Mouse (Mus musculus) lung, adult 2 months (tissue): Measurements from ENCODE around the gene Pip5kl1. TPM values are rescaled to one million over a fixed set of nuclear protein-coding genes. Genes with fewer than 3 reads are reported as not detected.

Source experiments
- DNase-seq: peaks from one replicate; pipeline ENCODE4 v3.0.0; 2022
- H3K4me1 ChIP-seq: fragments of 200-500 bp; 2 replicates; pipeline ENCODE4 v1.6.1; 2011; ENCODE audit warnings: low read length; ENCODE audit not compliant: control insufficient read depth, insufficient read depth
- H3K4me3 ChIP-seq: fragments of 200-500 bp; replicated peaks from 2 replicates; pipeline ENCODE3; 2011; ENCODE audit warnings: low read depth, mild to moderate bottlenecking, control low read depth, low read length; ENCODE audit errors: extremely low read depth
- CTCF ChIP-seq: fragments of 200-500 bp; IDR thresholded peaks from 2 replicates; pipeline ENCODE4 v1.5.1; 2011; ENCODE audit warnings: mild to moderate bottlenecking, low read length, control low read depth; ENCODE audit not compliant: insufficient read depth
- POLR2A ChIP-seq: fragments of 200-500 bp; IDR thresholded peaks from 2 replicates; pipeline ENCODE4 v1.6.1; 2011; ENCODE audit warnings: low read depth, mild to moderate bottlenecking, control low read depth, low read length, borderline replicate concordance; ENCODE audit errors: extremely low read depth
- WGBS: fragments of 180-500 bp; shearing (Covaris S2); methylation state at CpG from one replicate; pipeline ENCODE4 v1.1.7; 2018; 5-methylcytosine and 5-hydroxymethylcytosine counted together
- polyA plus RNA-seq: library from polyadenylated mRNA; depleted of rRNA; stranded (reverse); fragments of >200 nt; gene quantifications from 2 replicates; pipeline ENCODE4 v1.2.3, GENCODE M21; 2012

Gene Pip5kl1
- polyA plus RNA-seq, 1 experiment = 0.12 TPM

DNA sequence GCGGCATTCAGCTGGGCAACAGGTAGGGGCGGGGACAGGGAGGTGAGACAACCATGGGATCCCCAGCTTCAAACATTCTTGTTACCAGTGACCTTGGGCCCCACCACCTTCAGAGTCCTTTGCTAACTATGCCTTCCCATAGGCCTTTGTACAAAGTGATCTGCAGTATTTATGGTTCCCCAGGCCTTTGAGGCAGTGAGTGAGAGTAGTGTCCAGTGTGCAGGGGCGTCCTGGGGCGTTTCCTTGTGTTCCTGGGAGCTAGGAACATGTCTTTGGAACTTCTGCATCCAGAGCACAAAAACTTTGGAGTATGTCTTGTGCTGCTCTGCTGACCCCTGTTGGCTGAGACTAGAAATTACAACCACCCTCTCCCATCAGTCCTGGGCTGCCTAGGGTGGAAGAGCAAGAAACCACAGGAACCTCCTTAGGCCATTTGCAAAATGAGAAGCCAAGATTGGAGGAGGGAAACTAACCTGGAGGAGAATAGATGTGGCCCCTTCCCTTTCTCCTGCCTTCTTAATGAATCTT is 8.0 kb upstream of the Pip5kl1 start:
- peak; percentile 66 for DNase-seq
- 33% methylated on average over 4 of the region's 4 CpGs for WGBS
- Histone ChIP-seq H3K4me1 (peaks cover under 1% of the 10 kb centered on the region; the same call in 1 of the 2 replicates), H3K4me3 (no peak overlapping the region)
- TF ChIP-seq POLR2A = no peak
- TF ChIP-seq CTCF = peak; percentile 92

- TF ChIP-seq CTCF (no peak), POLR2A (no peak)
- Histone ChIP-seq H3K4me1 (peaks cover 3% of the 10 kb centered on the region; the same call in 1 of the 2 replicates), H3K4me3 (no peak overlapping the region)
- no peak for DNase-seq
- WGBS = 47% methylated on average over 5 of the region's 5 CpGs
These were observed 6.4 kb upstream of the Pip5kl1 start for GRCm38 (mm10) chr2:32568149-32568548.

DNA sequence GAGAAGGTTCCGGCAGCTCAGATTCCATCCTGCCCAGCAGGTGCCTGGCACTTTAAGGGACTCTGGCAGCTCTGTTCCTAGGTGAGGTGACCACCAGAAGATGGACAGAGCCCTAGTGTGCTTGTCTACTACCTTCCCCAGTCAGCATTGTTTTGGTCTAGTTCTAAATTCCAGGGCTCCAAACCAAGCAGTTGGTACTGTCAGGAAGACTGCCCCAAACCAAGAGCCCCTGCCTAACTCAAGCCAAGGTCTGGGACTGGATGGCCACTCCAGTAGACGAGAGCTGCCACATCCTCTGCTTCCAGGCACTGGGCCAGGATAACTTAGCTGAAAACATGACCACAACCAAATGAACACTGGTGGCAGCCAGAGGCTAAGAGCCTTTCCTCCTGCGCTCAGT is 5.7 kb upstream of the Pip5kl1 start:
- TF ChIP-seq CTCF = no peak
- TF ChIP-seq POLR2A = no peak
- Histone ChIP-seq H3K4me1 (peaks cover 3% of the 10 kb centered on the region; the same call in 1 of the 2 replicates), H3K4me3 (no peak overlapping the region)
- 65% methylated on average over 3 of the region's 3 CpGs for WGBS
- DNase-seq = no peak

DNA sequence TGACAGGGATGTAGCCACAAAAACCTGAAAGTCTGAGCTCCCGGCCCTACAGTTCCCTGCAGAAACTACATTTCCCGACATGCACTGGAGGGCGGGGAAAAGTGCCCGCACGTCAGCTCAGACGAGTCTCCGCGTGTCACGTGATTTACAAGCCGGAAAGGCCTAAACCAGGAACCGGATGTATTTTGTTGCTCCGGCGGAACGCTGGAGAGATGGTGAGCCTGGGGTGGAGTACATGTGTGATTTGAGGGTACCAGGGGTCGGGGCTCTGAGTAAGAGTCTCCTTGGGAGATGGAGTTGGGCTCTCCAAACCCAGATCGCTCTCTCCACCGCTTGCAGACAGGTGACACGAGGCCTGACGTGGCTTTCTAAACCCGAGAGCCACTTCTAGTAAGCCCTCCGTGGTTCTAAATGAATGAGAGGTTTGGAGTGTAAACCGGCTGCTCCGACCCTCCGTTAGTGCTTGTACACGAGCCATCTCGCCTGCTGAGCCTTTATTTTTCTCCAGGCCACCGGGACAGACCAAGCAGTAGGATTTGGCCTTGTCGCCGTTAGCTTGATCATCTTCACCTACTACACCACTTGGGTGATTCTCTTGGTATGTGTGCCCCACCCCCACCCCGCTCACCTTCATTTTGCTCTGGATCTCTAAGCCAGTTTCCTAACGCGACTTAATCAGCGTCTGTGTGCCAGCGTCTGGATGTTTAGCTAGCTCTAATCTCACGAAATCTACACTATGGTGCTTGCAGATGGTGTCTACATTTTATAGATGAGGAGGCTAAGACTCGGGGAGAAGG is 3.7 kb upstream of the Pip5kl1 start, which contains the start of gene Dpm2:
Gene Dpm2, plus strand, starts transcription at position 161 of the 797 bp plus-strand sequence.
- peaks cover 3% of the 10 kb centered on the region; the same call in 1 of the 2 replicates for H3K4me1 ChIP-seq
- H3K4me3 ChIP-seq = peak within 1 kb of the TSS; percentile 95
- peak; percentile 89 for DNase-seq
- 1% methylated on average over 36 of the region's 36 CpGs for WGBS
- TF ChIP-seq CTCF = no peak
- TF ChIP-seq POLR2A = peak; percentile 96

DNA sequence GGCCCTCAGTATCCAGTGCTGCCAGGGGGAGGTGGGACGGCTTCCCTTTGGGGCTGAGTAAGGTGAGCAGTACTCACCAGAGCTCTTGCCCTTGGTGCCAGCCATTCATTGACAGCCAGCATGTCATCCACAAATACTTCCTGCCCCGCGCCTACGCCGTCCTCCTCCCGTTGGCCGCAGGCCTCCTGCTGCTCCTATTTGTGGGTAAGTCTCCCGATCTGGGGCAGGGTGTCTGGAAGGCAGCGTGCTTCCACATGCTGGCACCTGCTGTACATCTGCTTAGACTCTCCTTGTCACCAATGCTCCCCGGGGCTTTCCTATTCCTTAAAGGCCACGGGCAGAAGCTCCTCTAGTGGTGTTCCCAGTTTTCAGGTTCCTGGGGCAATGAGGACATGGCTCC is 2.4 kb upstream of the Pip5kl1 start:
- TF ChIP-seq POLR2A = no peak
- TF ChIP-seq CTCF = no peak
- H3K4me1 ChIP-seq = peaks cover 3% of the 10 kb centered on the region; the same call in 1 of the 2 replicates
- DNase-seq = no peak
- H3K4me3 ChIP-seq = no peak overlapping the region
- 88% methylated on average over 11 of the region's 11 CpGs for WGBS

GRCm38 (mm10) chr2:32574901-32575585 is 446 bp downstream of the Pip5kl1 start:
- no peak overlapping the region for H3K4me3 ChIP-seq
- WGBS = 3% methylated on average over 26 of the region's 26 CpGs

DNA sequence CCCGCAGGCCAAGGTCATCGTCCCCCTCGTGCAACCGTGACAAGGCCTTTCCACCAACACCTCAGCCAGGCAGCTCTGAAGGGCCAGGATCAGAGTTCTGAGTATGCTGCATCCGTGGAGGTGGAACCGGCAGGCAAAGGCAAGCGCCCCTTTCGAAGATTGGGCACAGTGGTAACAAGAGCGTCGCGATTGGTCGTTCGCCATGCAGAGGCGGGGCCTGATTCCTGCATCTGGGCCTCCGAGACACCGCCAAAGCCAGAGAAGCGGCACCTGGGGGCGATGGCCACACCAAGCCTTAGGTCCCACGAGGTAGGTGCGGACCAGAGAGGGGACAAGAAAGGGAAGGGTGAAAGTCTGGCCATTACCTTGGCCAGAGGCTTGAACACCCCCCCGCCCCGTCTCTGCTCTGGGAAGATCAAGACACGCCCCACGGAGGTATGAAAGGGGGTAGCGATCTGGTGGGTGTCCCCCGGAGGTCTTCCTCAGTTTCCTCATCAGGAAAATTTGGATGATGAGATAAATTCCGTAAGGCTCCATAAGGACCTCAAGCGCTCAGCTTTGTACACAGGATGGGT is 1.1 kb downstream of the Pip5kl1 start, which contains the start of gene 9430097D07Rik:
Gene 9430097D07Rik, minus strand, starts transcription at position 99 of the 575 bp plus-strand sequence.
- WGBS = 19% methylated on average over 28 of the region's 28 CpGs
- Histone ChIP-seq H3K4me1 (peaks cover 3% of the 10 kb centered on the region; the same call in 1 of the 2 replicates), H3K4me3 (no peak within 1 kb of the TSS)
- DNase-seq = no peak
- no peak for TF ChIP-seq POLR2A
- TF ChIP-seq CTCF = no peak

More at GRCm38 (mm10) chr2:32574901-32575585, 446 bp downstream of the Pip5kl1 start:
- TF ChIP-seq CTCF (peak; percentile 85), POLR2A (no peak)
- no peak for DNase-seq
- H3K4me1 ChIP-seq = peaks cover 3% of the 10 kb centered on the region; the same call in 1 of the 2 replicates

GRCm38 (mm10) chr2:32576532-32576931 is 1.9 kb downstream of the Pip5kl1 start:
- H3K4me3 ChIP-seq = no peak overlapping the region
- TF ChIP-seq CTCF (no peak), POLR2A (no peak)
- peaks cover 3% of the 10 kb centered on the region; the same call in 1 of the 2 replicates for H3K4me1 ChIP-seq
- WGBS = 78% methylated on average over 9 of the region's 9 CpGs
- DNase-seq = no peak

DNA sequence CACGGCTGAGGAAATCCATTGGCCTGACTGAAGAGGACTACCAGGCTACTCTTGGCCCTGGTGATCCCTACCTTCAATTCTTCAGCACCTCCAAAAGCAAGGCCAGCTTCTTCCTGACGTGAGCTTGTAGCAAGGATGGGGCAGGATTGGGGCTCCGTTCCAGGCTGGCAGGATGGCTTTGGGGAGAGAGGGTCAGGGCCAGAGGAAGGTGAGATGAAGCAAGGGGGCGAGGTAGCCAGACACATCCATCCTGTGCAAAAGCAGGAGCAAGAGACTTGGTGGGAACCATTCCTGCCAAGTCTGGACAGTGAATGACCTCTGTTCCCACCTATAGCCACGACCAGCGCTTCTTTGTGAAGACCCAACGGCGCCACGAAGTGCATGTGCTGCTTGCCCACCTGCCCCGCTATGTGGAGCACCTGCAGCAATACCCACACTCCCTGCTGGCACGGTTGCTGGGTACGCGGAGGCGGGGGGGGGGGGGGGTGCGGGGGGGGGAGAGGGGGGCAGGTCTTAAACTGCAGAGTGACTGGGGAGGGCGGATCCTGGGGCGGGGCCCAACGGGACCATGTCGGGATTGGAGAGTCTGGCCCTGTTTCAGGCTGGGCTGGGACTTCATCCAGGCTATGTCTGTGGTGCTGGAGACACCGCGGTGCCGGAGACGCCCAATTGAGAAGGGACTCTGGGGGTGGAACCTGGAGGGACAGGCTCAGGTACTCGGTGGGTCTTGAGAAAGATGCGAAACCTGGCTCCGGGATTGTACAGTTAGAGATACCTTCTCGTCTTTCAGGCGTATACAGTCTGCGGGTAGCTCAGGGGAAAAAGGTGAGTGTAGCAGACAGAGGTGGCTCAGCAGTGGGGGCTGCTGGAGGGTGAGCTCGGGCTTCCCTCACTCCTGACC is 3.8 kb downstream of the Pip5kl1 start:
- 38% methylated on average over 25 of the region's 30 CpGs for WGBS

More for the DNA sequence above, 3.8 kb downstream of the Pip5kl1 start:
- Histone ChIP-seq H3K4me3 (no peak overlapping the region), H3K4me1 (peaks cover 4% of the 10 kb centered on the region)
- no peak for TF ChIP-seq POLR2A
- no peak for TF ChIP-seq CTCF
- no peak for DNase-seq
